Mouse (Mus musculus) kidney, adult 2 months (tissue): Measurements from ENCODE around the gene Sult2b1.

Experiments
- CTCF ChIP-seq: fragments of 200-500 bp; conservative IDR thresholded peaks from 2 replicates; pipeline ENCODE4 v1.5.1; 2011; ENCODE audit warnings: low read depth, mild to moderate bottlenecking, control low read depth, low read length, moderate library complexity, mixed read lengths; ENCODE audit not compliant: insufficient read depth, insufficient read length
- POLR2A ChIP-seq: fragments of 200-500 bp; IDR thresholded peaks from one replicate; pipeline ENCODE4 v1.6.1; 2011; ENCODE audit warnings: low read depth, low read length, control low read depth

DNA sequence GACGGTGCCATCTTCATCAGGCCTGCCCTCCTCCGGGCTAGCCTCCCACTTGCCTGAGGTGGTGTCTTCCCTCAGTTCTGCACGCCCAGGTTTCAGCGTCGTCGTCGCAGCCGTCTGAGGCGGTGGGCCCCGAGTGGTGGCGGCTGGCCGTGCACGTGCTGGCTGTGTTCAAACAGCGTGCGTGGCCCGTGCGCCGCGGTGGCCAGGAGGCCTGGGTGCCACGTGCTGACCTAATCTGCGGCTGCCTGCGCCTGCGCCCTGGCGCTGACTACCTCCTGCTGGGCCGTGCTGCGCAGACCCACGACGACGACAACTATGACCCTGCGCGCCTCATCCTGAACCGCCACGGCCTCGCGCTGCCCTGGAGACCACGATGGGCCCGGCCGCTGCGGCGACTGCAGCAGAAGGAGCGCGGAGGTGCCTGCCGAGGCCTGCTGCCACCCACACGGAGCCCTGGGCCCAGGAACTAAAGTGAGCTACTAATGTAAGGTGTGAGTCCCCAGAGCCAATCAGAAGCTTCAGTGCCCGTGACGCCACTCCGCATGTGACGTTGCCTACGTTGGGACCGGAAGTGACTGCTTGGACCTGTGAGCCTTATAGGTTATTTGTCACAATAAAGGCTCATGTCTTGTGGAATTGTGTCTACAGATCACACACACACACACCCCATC lies 90.4 kb downstream of the Sult2b1 start, which contains the start of gene Sec1:
- TF ChIP-seq CTCF (no peak), POLR2A (no peak)
